Mouse (Mus musculus): ENCODE measurements around the gene Emc9. TPM values are rescaled to one million over a fixed set of nuclear protein-coding genes. Genes with fewer than 3 reads are reported as not detected.
A peak's percentile ranks its signal among the peaks of the same experiment; 100 is the strongest.

Emc9 gene
- polyA plus RNA-seq, 1 experiment from 2014 or later = 15.7 TPM

- Histone ChIP-seq H3K4me2 (no peak overlapping the region), H3K9me3 (no peaks in the 10 kb centered on the region), H3K36me3 (peaks cover 87% of the 10 kb centered on the region), H3K4me3 (no peak overlapping the region), H3K27me3 (no peaks in the 10 kb centered on the region), H3K27ac (no peak overlapping the region), H3K4me1 (replicated peaks) (peaks cover 6% of the 10 kb centered on the region), H3K9ac (no peak overlapping the region)
- 91% methylated on average over 11 of the region's 11 CpGs for WGBS
- ATAC-seq (ENCODE audit: low FRiP score) = no peak
These were observed 19.7 kb upstream of the Emc9 start for GRCm38 (mm10) chr14:55604823-55605222.

GRCm38 (mm10) chr14:55603633-55604576 lies 18.8 kb upstream of the Emc9 start:
- H3K4me2 ChIP-seq = peak overlapping the region; percentile 34
- H3K9ac ChIP-seq = peak overlapping the region; percentile 2; the same call in 1 of the 2 replicates
- H3K4me3 ChIP-seq = peak overlapping the region; percentile 15
- no peaks in the 10 kb centered on the region for H3K27me3 ChIP-seq
- H3K4me1 ChIP-seq (replicated peaks) = peaks cover 6% of the 10 kb centered on the region
- peak overlapping the region; percentile 35 for H3K27ac ChIP-seq
- peak; percentile 86 for ATAC-seq (ENCODE audit: low FRiP score)
- no peaks in the 10 kb centered on the region for H3K9me3 ChIP-seq
- H3K36me3 ChIP-seq = peaks cover 87% of the 10 kb centered on the region
- WGBS = 25% methylated on average over 19 of the region's 19 CpGs

GRCm38 (mm10) chr14:55603271-55603632 lies 18.1 kb upstream of the Emc9 start, which contains the start of gene Irf9:
Irf9 (plus strand) TSS chr14:55603571.
- peaks cover 6% of the 10 kb centered on the region for H3K4me1 ChIP-seq (replicated peaks)
- WGBS = 88% methylated on average over 7 of the region's 7 CpGs
- H3K9ac ChIP-seq = peak within 1 kb of the TSS; percentile 2; the same call in 1 of the 2 replicates
- peak within 1 kb of the TSS; percentile 35 for H3K27ac ChIP-seq
- no peak for ATAC-seq (ENCODE audit: low FRiP score)
- no peaks in the 10 kb centered on the region for H3K9me3 ChIP-seq
- H3K4me2 ChIP-seq = peak within 1 kb of the TSS; percentile 34
- peaks cover 87% of the 10 kb centered on the region for H3K36me3 ChIP-seq
- no peaks in the 10 kb centered on the region for H3K27me3 ChIP-seq
- peak within 1 kb of the TSS; percentile 15 for H3K4me3 ChIP-seq

- H3K4me1 ChIP-seq (replicated peaks) = peaks cover 10% of the 10 kb centered on the region
- 95% methylated on average over 21 of the region's 21 CpGs for WGBS
- no peaks in the 10 kb centered on the region for H3K27me3 ChIP-seq
- no peak overlapping the region for H3K27ac ChIP-seq
- no peak for ATAC-seq (ENCODE audit: low FRiP score)
- H3K4me3 ChIP-seq = no peak overlapping the region
- H3K9me3 ChIP-seq = no peaks in the 10 kb centered on the region
- no peak overlapping the region for H3K4me2 ChIP-seq
- H3K36me3 ChIP-seq = peaks cover 92% of the 10 kb centered on the region
- no peak overlapping the region for H3K9ac ChIP-seq
These were observed 13.7 kb upstream of the Emc9 start for GRCm38 (mm10) chr14:55598521-55599390.

GRCm38 (mm10) chr14:55596036-55596690 lies 11.1 kb upstream of the Emc9 start:
- Histone ChIP-seq H3K4me3 (no peak overlapping the region), H3K9me3 (no peaks in the 10 kb centered on the region), H3K27ac (no peak overlapping the region), H3K4me2 (no peak overlapping the region), H3K36me3 (peaks cover 69% of the 10 kb centered on the region), H3K9ac (no peak overlapping the region), H3K4me1 (replicated peaks) (peaks cover 26% of the 10 kb centered on the region), H3K27me3 (no peaks in the 10 kb centered on the region)
- WGBS = 72% methylated on average over 13 of the region's 13 CpGs
- ATAC-seq (ENCODE audit: low FRiP score) = no peak

GRCm38 (mm10) chr14:55592226-55592625 lies 7.1 kb upstream of the Emc9 start:
- peak overlapping the region; percentile 87 for H3K4me2 ChIP-seq
- H3K27me3 ChIP-seq = no peaks in the 10 kb centered on the region
- H3K4me3 ChIP-seq = peak overlapping the region; percentile 96
- H3K36me3 ChIP-seq = peaks cover 45% of the 10 kb centered on the region
- H3K9me3 ChIP-seq = no peaks in the 10 kb centered on the region
- no peak for ATAC-seq (ENCODE audit: low FRiP score)
- H3K4me1 ChIP-seq (replicated peaks) = peaks cover 42% of the 10 kb centered on the region
- H3K9ac ChIP-seq = peak overlapping the region; percentile 94
- WGBS = 8% methylated on average over 16 of the region's 16 CpGs
- H3K27ac ChIP-seq = peak overlapping the region; percentile 94

- no peaks in the 10 kb centered on the region for H3K9me3 ChIP-seq
- peaks cover 42% of the 10 kb centered on the region for H3K4me1 ChIP-seq (replicated peaks)
- peaks cover 43% of the 10 kb centered on the region for H3K36me3 ChIP-seq
- ATAC-seq (ENCODE audit: low FRiP score) = peak; percentile 92
- H3K4me3 ChIP-seq = peak within 1 kb of the TSS; percentile 96
- H3K4me2 ChIP-seq = peak within 1 kb of the TSS; percentile 87
- WGBS = under 1% methylated on average over 33 of the region's 33 CpGs
- no peaks in the 10 kb centered on the region for H3K27me3 ChIP-seq
- peak within 1 kb of the TSS; percentile 94 for H3K9ac ChIP-seq
- peak within 1 kb of the TSS; percentile 94 for H3K27ac ChIP-seq
These were observed 6.3 kb upstream of the Emc9 start, which contains the start of gene Rnf31 for GRCm38 (mm10) chr14:55591331-55591891. Rnf31 (plus strand) TSS chr14:55591708.

- H3K9me3 ChIP-seq = no peaks in the 10 kb centered on the region
- peak; percentile 97 for ATAC-seq (ENCODE audit: low FRiP score)
- H3K27ac ChIP-seq = peak within 1 kb of the TSS; percentile 94
- H3K36me3 ChIP-seq = peaks cover 37% of the 10 kb centered on the region
- 0 out of 2 replicates have a peak, but pooled peaks cover under 1% of the 10 kb centered on the region for H3K27me3 ChIP-seq
- WGBS = 0% methylated on average over 22 of the region's 22 CpGs
- peak within 1 kb of the TSS; percentile 94 for H3K9ac ChIP-seq
- H3K4me3 ChIP-seq = peak within 1 kb of the TSS; percentile 96
- peaks cover 41% of the 10 kb centered on the region for H3K4me1 ChIP-seq (replicated peaks)
- H3K4me2 ChIP-seq = peak within 1 kb of the TSS; percentile 87
These were observed 5.7 kb upstream of the Emc9 start, which contains the start of gene Psme2 for GRCm38 (mm10) chr14:55590748-55591330. Psme2 (minus strand) TSS chr14:55591113.

GRCm38 (mm10) chr14:55589771-55590448 lies 4.8 kb upstream of the Emc9 start:
- Histone ChIP-seq H3K9me3 (no peaks in the 10 kb centered on the region), H3K9ac (peak overlapping the region; percentile 94), H3K27me3 (0 out of 2 replicates have a peak, but pooled peaks cover 5% of the 10 kb centered on the region), H3K36me3 (peaks cover 28% of the 10 kb centered on the region), H3K4me1 (replicated peaks) (peaks cover 41% of the 10 kb centered on the region), H3K4me2 (peak overlapping the region; percentile 87), H3K4me3 (peak overlapping the region; percentile 96), H3K27ac (peak overlapping the region; percentile 94; the same call in 1 of the 2 replicates)
- WGBS = 89% methylated on average over 11 of the region's 11 CpGs
- ATAC-seq (ENCODE audit: low FRiP score) = no peak

GRCm38 (mm10) chr14:55589271-55589670 lies 4.2 kb upstream of the Emc9 start:
- no peak for ATAC-seq (ENCODE audit: low FRiP score)
- Histone ChIP-seq H3K27me3 (0 out of 2 replicates have a peak, but pooled peaks cover 6% of the 10 kb centered on the region), H3K27ac (no peak overlapping the region), H3K4me3 (no peak overlapping the region), H3K9me3 (no peaks in the 10 kb centered on the region), H3K9ac (peak overlapping the region; percentile 94; the same call in 1 of the 2 replicates), H3K4me1 (replicated peaks) (peaks cover 47% of the 10 kb centered on the region), H3K4me2 (no peak overlapping the region), H3K36me3 (peaks cover 22% of the 10 kb centered on the region)
- 93% methylated on average over 5 of the region's 5 CpGs for WGBS

Measured in hindbrain, embryonic 13.5 days (tissue).